Mouse (Mus musculus) adrenal gland, adult 8-10 months (tissue): ENCODE results near the gene Paf1. TPM values are rescaled to one million over a fixed set of nuclear protein-coding genes. Genes with fewer than 3 reads are reported as not detected.
"Not testable (repeated sequence)": the region's sequence is repeated elsewhere in the genome, so short reads cannot be mapped to it uniquely, and the experiment has no call there.

Source experiments
- DNase-seq: peaks from one replicate; pipeline ENCODE4 v3.0.0; 2022
- total RNA-seq, 4 experiments: library from RNA; stranded (reverse); gene quantifications; 2 replicates each; pipeline ENCODE4 v1.2.4; 2022

The Paf1 gene
- total RNA-seq, 4 experiments from 2014 or later: 61.6 to 102 (median 87.9) TPM

DNA sequence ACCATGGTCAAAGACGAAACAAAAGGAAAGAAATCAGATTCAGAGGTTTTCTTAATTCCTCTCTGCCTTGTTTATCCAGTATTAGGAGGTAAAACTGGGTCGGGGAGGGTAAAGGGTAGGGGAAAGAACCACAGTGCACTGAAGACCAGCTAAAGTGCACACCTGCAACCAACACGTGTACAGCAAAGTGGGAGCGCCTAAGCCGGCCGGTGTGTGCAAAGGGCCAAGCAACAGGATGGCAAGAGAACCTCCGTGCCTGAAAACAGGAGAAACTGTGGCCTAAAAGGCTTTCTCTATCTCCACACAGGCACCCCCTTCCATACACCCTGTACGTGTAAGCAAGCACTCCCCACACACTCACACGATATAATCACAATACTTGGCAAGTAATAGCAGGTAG lies 7.6 kb upstream of the Paf1 start:
- DNase-seq: no peak

DNA sequence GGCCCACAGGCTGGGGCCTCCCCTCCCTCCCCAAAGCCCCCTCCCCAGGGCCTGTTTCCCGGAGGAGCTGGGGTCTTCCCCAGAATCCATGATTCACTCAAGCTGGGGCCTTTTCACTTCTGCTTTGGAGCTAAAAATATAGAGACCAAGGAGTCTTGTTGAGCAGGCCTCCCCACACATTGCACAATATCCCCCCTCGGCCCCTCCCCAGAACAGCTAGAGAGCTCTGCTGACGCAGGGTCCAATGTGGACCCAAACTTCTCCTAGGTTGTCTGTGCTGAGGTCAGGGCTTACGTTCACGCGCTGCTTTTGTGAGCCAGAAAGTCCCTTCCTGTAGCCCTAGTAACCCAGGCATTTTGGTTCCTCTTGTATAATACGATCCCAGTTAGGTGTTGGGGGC lies 6.7 kb upstream of the Paf1 start:
- DNase-seq: no peak

DNA sequence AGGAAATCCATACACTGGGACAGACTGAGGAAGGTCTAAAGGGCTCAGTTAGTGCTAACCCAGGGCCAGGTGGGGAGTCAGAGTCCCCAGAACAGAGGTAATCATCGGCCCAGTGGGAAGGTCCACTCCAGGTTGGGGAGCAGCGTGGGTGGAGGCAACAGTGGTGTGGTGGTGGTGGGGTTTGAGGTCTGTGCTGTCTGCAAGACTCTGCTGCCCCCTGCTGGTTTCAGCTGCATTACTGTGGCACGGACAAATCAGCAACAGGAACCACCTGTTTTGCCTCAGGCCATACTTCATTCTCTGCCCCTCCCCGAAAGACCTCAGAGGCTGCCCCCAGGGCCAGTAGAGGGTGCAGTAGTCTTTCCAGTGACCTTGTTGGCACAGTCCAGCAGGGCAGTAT lies 6.3 kb upstream of the Paf1 start:
- DNase-seq: peak; percentile 72

DNA sequence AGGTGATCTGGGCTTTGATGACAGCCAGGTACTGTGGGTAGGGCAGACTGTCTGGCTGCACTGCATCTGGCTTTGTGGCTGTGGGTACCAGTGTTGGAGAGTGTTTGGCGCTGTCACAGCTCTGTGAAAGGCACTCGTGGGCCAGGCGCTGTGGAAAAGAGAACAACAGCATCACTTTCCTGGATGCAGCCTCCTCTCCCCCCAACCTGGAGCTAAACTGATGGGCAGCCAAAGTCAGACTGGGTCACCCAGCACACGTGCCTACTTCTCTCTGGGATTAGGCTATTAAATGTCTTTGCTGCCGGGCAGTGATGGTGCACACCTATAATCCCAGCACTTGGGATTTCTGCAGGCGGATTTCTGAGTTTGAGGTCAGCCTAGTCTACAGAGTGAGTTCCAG lies 5.9 kb upstream of the Paf1 start:
- not testable (repeated sequence) for DNase-seq

DNA sequence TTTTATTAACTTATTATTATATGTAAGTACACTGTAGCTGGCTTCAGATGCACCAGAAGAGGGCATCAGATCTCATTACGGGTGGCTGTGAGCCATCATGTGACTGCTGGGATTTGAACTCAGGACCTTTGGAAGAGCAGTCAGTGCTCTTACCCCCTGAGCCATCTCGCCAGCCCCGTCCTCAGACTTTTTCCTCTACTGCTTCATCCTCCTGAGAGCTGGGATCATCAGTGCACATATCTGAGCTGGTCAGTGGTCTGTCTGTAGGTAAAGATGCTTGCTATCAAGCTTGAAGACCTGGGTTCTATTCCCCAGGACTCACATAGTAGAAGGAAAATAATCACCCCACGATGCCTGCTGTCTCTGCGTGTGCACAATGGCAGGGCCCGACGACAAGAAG lies 5.4 kb upstream of the Paf1 start:
- not testable (repeated sequence) for DNase-seq

DNA sequence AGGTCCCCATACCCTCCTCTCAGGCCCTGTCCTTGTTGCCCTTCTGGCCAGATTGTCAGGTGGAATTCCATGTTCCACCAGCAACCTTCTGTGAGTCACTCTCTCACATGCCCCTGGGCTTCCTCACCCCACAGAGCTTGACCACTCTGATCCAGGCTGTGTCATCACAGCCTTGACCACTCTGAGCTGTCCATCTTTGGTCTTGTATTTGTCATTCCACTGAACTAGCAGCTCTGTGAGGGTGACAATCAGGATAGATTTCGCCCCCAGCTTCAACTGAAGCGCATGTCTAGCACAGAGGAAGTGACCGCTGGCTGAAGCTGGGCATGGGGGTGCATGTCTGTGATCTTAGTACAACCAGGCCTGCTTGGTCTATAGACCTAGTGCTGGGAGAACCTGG lies 2.4 kb upstream of the Paf1 start:
- DNase-seq: no peak

DNA sequence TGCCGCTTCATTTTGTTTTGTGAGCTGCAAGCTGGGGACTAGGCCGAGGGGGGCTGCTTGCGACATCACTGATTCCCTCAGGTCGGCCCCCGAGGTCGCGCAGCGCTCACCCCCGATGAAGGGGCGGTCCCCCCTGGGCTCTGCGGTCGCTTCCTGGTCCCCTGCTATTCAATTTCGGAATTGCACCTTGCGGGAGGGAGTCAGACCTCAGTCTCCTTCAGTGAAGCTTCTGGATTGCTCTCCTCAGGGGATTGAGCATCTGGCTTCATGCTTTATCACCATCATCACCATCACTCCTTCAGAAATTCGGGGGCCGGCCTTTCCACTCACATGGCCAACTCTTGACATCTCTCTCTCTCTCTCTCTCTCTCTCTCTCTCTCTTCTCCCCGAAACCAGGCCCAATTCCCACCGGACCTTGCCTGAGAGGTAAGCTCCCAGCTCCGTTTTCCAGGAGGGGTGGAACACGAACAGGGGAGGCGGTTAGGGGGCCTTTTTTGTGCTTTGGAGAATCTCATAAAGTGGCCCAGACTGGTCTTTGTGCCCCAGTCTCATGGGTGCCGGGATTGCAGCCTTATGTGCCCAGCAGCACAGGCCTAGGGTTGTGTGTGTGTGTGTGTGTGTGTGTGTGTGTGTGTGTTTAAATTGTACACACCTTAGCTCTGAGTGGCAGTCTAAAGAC lies 661 bp downstream of the Paf1 start:
- no peak for DNase-seq

DNA sequence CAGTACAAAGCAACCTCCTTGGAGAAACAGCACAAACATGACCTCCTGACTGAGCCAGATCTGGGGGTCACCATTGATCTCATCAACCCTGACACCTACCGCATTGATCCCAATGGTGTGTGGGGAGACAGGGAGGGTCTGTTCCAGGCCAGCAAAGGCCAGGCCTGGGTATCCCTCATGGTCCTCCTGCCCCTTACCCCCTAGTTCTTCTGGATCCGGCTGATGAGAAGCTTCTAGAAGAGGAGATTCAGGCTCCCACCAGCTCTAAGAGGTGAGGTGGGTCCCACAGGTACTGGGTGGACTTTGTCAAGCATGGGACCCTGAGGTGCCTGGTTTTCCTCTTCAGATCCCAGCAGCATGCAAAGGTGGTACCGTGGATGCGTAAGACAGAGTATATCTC lies 2.7 kb downstream of the Paf1 start:
- no peak for DNase-seq

DNA sequence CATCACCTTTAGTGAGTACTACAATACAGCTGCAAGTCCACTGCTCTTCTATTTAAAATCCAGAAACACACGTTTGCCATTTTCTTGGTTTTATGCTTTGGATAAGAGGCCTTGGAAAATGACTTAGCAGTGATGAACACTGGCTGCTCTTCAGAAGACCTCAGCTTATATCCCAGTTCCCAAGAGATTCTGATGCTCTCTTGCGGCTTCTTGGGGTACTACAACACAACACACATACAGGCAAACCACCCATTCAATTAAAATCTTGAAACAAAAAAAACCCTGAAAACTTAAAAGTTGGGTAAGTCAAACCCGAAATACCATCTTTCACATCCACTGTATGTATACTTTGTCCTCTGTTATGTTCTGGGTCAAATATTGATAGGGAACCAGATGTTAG lies 5.2 kb downstream of the Paf1 start:
- no peak for DNase-seq

DNA sequence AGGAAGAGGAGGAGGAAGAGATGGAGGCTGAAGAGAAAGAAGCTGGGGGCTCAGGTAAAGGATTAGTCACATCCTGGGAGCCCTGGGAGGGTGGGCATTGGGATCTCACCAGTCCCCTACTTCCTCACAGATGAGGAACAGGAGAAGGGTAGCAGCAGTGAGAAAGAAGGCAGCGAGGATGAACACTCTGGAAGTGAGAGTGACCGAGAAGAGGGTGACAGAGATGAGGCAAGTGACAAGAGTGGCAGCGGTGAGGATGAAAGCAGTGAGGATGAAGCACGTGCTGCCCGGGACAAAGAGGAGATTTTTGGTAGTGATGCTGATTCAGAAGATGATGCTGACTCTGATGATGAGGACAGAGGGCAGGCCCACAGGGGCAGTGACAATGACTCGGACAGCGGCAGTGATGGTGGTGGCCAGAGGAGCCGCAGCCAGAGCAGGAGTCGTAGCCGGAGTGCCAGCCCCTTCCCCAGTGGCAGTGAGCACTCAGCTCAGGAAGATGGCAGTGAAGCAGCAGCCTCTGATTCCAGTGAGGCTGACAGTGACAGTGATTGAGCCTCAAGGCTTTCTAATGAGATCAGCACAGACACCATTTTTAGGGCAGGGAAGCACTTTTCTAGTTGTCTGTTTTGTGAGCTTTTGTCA lies 6.1 kb downstream of the Paf1 start:
- DNase-seq: no peak

DNA sequence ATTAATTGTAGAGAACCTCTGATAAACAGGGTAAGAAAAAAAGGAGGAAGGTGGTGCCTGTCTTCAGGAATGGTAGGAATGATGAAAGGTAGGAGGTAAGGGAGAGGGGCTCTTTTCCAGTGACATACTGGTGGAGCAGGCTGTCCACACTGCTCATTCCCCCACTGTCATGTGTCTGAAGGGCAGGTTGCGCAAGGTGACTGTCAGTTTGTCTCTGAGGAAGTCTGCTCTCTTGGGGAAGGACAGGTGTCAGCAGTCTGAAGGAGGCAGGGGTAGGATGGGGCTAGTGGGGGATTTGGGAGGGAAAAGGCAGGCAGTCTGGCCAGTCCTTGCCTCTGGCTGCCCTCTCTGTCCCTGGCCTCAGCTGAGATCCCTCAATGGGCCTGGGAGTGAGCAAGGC lies 8.3 kb downstream of the Paf1 start:
- no peak for DNase-seq

DNA sequence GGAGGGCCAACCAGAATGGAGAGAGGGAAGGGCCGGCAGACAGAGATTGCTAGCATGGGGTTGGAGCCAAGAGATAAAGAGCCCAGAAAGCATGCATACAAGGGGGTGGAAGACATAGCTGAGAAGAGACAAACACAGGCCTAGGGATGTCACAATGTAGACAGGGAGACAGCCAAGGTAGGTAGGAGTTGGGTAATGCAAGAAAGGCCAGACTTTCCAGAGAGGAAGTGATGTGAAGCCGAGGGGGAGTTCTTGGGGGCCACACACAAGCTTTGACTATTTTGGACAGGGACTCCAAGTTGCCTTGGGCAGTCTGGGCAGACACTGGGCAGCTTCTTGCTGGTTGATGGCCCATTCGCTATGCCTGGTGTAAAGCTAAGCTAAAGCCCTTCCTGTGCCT lies 9.2 kb downstream of the Paf1 start:
- DNase-seq: no peak

DNA sequence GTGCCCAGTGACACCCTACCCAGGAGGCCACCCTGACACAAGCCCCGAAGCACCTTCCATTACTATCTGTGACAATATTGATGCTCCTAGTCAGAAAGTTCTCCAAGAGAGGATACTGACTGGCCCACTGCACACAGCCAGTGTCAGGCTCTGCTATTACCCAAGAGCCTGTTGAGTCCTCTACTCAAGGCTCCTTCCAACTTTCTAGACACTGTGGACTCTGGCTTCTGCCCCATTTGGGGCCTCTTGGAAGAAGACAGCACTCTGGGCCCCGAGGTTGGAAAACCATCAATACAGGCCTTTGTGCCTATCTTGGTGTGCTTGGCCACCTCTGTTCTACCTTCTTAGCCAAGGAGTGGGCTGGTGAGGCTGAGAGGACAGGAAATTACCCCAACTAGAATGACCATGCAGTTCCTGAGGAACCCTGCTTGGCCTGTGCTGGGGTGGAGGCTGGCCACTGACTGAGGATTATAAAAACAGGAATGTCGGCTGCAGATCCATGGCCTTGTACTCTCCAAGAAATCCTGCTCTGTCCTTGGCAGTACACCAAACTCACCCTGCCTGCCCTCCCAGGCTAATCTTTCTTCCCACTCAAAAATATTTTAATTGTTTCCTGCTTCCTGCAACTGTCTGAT lies 18.2 kb downstream of the Paf1 start:
- peak; percentile 82 for DNase-seq

DNA sequence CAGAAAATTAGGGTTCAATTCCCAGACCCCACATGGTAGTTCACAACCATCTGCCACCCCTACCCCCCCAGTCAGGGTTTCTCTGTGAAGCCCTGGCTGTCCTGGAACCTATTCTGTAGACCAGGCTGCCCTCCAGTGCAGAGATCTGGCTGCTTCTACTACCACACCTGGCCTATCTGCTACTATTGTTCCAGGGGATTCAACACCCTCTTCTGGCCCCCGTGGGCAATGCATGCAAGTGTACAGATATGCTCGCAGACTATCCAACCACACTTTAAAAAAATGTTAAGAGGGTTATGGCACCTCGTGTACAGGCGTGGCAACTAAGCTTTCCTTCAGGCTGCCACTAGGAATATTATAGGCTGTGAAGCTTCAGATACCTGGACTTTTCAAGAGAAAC lies 20.1 kb downstream of the Paf1 start:
- DNase-seq: no peak

DNA sequence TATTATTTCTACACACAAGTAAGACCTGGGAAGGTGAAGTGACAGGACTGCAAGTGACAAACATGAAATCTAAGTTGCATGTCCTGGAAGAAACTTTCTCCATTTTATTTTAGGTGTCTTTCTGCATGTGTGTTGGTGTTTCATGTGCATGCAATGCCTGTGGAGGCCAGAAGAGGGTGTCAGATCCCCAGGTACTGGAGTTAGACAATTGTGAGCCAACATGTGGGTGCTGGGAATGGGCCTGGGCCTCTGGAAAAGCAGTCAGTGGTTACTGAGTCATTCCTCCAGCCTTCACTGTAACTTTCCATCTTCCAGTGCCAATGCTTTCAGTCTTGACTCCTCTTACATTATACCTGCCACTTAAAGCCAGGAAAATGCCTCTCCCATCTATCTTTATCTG lies 24.6 kb downstream of the Paf1 start:
- no peak for DNase-seq

DNA sequence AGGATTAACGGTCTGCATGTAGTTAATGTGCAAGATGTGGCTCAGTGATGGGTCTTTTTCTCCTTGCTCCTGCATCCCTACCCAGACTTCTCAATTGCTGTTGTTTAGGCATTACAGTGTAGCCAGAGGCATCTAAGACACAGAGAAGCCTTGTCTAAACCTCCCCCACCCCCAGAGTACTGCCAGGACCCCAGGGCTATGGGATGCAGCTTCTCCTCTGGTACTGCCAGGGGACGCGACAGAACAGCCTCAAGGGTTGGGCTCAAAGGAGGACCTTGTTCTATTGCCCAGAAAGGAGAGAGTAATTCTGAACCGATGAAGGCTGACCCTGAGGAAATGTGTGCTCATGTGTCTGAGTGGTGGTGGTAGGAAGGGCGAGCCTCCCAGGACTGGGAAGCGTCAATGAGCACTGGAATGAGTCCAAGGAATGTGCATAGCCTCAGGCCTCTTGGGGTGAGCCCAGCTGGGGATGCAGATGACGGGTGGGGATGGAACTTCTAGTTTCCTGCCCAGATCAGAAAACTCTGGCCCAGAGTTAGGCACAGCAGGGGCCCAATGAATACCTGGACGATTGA lies 25.4 kb downstream of the Paf1 start:
- peak; percentile 45 for DNase-seq

DNA sequence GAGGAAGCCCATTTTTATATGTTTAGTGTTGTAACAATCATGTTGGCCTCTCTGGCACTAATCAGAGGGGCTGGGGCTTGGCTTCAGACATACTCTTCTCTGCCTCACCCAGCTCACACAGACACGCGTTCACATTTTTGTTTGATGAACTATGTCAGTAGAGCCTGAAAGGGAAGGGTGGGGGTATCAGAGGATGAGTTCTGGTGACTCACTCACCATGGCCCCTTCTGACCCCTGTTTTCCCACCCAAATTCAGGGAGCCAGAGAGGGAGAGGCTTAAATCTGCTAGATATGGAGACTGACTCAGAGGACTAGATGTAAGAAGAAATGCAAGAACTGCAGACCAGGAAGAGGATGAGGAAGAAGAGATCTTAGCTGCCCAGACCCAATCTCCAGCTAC lies 26.7 kb downstream of the Paf1 start:
- DNase-seq: no peak

DNA sequence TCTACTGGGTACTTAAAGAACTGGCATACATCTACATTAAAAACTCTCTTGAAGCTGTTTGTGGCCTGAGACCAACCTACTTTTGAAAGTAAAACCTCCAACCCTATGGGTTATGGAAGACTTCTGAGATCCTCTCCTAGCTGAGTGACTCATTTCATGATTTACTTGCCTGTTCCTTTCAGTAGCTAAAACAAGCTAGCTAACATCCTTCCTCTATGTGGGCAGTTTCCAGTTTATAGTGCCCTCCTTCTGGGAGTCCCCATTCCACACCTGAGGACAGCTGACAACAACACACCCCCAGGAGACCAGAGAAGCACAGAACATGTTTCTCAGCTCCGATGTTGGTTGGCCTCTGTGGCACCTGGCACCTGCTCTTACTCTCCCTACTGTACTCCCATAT lies 30.3 kb downstream of the Paf1 start:
- no peak for DNase-seq

DNA sequence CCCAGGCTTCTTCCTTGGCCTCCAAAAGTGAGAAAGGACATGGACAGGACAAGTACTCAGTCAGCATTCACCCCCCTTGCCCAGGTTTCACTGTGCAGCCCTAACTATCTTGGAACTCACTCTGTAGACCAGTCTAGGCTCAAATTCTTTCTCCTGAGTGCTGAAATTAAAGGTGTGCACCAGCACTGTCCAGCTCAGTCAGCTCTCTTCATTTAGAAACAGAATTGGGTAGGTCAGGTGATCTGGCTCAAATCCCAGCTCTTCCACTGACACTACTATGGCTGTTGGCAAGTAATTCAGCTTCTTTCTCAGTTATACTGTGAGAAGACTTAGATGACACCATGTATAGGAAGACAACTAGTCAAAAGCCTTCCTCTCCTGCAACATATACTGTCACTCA lies 35.0 kb downstream of the Paf1 start:
- no peak for DNase-seq

DNA sequence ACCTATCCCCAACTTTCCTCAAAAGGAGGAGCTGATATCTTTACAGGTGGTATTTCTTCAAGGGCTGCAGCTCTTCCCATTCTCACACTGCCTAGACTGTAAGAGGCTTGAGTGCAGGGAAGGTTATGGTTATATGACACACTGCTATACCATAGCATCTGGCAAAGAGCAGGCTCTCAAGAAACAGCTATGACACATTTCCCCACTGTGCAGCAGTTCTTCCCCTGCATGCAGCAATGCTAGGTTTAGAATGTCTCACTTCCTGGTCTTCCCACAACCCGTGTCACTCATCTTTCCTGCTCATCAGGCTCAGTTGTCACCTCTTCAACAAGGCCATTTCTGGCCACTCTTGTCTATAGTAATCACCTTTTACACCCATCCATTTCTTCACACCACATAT lies 37.8 kb downstream of the Paf1 start:
- no peak for DNase-seq

DNA sequence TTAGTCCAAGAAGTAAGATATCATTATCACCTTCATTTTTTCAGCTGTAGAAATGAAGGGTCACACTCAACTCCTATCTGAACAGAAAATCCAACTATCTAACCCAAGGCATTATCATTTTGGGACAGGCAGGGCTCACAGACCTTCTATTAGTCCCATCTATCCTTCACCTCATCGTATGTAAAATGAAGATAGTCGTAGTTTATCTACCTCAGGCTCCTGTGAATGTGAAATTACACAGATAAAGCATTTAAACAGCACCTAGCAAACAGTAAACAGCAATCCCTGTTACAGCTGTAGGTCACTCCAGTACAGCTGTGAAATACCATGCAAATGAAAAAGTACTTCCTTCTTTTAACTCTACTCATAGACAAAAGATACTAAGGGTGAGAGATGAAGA lies 39.5 kb downstream of the Paf1 start:
- no peak for DNase-seq

DNA sequence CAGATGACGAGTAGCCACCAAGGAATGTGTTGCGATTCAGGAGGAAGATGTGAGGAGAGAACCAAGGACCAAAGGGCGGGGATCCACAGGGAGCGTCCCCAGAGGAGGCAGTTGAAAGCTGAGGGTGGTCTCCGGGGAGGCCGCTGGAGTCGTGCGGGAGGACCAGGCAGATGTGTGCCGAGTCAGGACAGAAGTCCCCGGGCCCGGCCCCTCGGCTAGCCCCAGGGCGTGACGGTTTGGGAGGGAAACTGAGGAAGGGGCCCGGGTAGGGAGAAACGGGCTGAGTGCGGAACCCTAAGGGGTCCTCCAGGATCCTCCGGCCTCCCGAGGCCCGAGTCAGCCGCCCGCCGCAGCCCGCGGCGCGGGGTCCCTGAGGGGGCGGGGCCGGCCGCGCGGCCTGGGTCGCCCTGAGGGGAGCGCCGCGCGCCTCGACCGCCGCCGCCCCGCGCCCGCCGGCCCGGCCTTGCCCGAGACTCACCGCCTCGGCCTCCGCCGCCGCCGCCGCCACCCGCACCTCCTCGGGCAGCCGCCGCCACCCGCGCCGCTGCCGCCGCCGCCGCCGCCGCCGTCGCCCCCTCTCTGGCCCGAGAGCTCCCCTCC lies 43.0 kb downstream of the Paf1 start:
- peak; percentile 41 for DNase-seq

DNA sequence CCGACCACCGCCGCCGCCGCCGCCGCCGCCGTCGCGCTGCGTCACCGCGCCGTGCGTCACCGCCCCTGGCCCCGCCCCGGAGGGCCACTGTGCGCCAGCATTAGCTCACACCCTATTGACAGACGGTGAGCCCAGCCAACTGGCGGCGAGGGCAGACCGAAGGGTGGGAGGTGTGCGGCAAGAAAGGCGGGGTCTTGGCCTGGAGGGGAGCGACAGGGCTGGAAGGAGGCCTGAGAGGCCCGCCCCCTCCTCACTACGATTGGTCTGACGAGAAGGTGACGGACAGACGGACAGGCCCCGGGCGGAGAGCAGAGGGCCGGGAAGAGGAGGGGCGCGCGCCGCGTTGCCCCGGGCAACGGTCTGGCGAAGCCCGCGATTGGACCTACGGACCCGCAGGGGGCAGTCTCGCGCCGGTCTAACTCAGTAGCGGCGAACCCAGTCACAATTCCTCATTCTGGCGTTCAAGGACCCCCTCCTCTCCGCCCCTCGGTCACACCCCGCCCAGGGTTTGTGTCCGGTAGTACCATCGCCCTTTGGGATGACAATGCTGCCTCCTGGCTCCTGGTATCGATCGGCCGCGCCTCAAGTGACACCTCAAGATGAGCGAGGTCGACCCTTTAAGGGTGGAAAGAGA lies 43.6 kb downstream of the Paf1 start:
- peak; percentile 100 for DNase-seq
